In genomic region chr12:118186881-118187489, GRCm38 (mm10) we compare ENCODE assay signal across 13 mouse cellular contexts. TPM values are rescaled to one million over a fixed set of nuclear protein-coding genes. Genes with fewer than 3 reads are reported as not detected.
A peak's percentile ranks its signal among the peaks of the same experiment; 100 is the strongest.
DNase-seq lines count a peak whose midpoint lies in the region; TF ChIP-seq lines count a peak whose summit lies in the region.
"Had no signal": no experiment of that assay in that cellular context is flagged by ENCODE, and none has a peak within 500 bp of the region (broad histone marks: within the 10 kb centered on the region; RNA-seq: fewer than 3 reads in every experiment).

No protein-coding gene starts in this region.

- no peaks in the 10 kb centered on the region for H3K27me3 ChIP-seq in kidney, adult 2 months (replicated peaks; ENCODE audit: control insufficient read depth, insufficient read depth, low read length)

- H3K36me3 ChIP-seq in kidney, adult 2 months (ENCODE audit: control insufficient read depth, insufficient read depth, low read length), result no peaks in the 10 kb centered on the region
- H3K36me3 ChIP-seq: heart, embryonic 13.5 days had no signal

- H3K4me1 ChIP-seq in kidney, adult 2 months (ENCODE audit: control insufficient read depth, insufficient read depth, low read length), result peaks cover 3% of the 10 kb centered on the region; the same call in 1 of the 2 replicates

- no peak overlapping the region for H3K4me3 ChIP-seq in kidney, adult 2 months (ENCODE audit: insufficient read depth, low read depth, low read length)
- H3K4me3 ChIP-seq: erythroblast, embryonic 14.5 days; heart, embryonic 13.5 days; left cerebral cortex, adult 2 months had no signal

- DNase-seq in kidney, adult 2 months, result peak; percentile 24
- DNase-seq in kidney, postnatal 25 days, result no peak
- peak; percentile 31 for DNase-seq in ES-CJ7 (ENCODE audit: low read depth, low spot score)
- DNase-seq in cerebellum, adult 9-10 months, result peak; percentile 70
- DNase-seq in kidney, postnatal 14 days, result peak; percentile 8
- DNase-seq in urinary bladder, adult 2 months (ENCODE audit: low spot score), result no peak
- DNase-seq in spleen, adult 12 weeks (ENCODE audit: low spot score), result no peak
- no peak for DNase-seq in right cerebral cortex, postnatal 25 days
- DNase-seq: adrenal gland, postnatal 25 days; spleen, adult 18-20 months had no signal

- no peak for TF ChIP-seq CTCF in kidney, adult 2 months (conservative IDR thresholded peaks at IDR 0.05; ENCODE audit: insufficient read depth, insufficient read length, low read depth, low read length)

- H3K27ac ChIP-seq in kidney, adult 2 months (ENCODE audit: insufficient read depth, low read depth, low read length), result no peak overlapping the region
- H3K27ac ChIP-seq: heart, embryonic 13.5 days; left cerebral cortex, adult 2 months had no signal

- no peak for TF ChIP-seq POLR2A in kidney, adult 2 months (IDR thresholded peaks at IDR 0.05; ENCODE audit: low read depth, low read length)

- whole genome bisulfite sequencing in kidney, adult 2 months, result 35% methylated on average over 4 of the region's 4 CpGs

RNA-seq across cellular contexts. Expression of gene Dnah11, which starts 11.9 kb away (rescaled TPM):
- 0.86 and 1.2 TPM in 2 replicates for polyA plus RNA-seq in kidney, adult 2 months (2012; rRNA removed)
- polyA plus RNA-seq in urinary bladder, adult 2 months (2012; rRNA removed), result 0.37 and 0.48 TPM in 2 replicates
- polyA plus RNA-seq: erythroblast, embryonic 14.5 days; heart, embryonic 13.5 days had no signal

Comparison
In these comparisons a context has a peak if more than half of its experiments do, and no peak if none do; other contexts are left out.
1. DNase-seq: peak in kidney, adult 2 months (single experiment), ES-CJ7 (single experiment), cerebellum, adult 9-10 months (single experiment) and kidney, postnatal 14 days (single experiment); none in kidney, postnatal 25 days (0 of 2), urinary bladder, adult 2 months (single experiment), spleen, adult 12 weeks (single experiment) and right cerebral cortex, postnatal 25 days (single experiment).